Mouse (Mus musculus) CH12.LX (cell line): ENCODE data around the gene Il1rn. TPM values are rescaled to one million over a fixed set of nuclear protein-coding genes. Genes with fewer than 3 reads are reported as not detected.
A peak's percentile ranks its signal among the peaks of the same experiment; 100 is the strongest.

Experiments used
- DNase-seq: peaks from one replicate; pipeline ENCODE4 v3.0.0-alpha.2; 2013; ENCODE audit errors: extremely low read depth
- H3K27ac ChIP-seq: 2 replicates; pipeline ENCODE4 v1.5.1; 2012; ENCODE audit warnings: low read depth, mild to moderate bottlenecking, control low read depth, moderate library complexity; ENCODE audit not compliant: insufficient read depth
- H3K27me3 ChIP-seq: replicated peaks from 2 replicates; pipeline ENCODE3; 2012; ENCODE audit warnings: inconsistent platforms
- H3K36me3 ChIP-seq, 2 experiments: replicated peaks in 1 of 2; 2 replicates each; pipeline versions ENCODE3 to v1.6.1; 2012; ENCODE audit warnings: inconsistent platforms in 1 of 2, low read length in 1 of 2, mild to moderate bottlenecking in 1 of 2, mixed read lengths in 1 of 2, moderate library complexity in 1 of 2; ENCODE audit not compliant: control insufficient read depth in 1 of 2, insufficient read depth in 1 of 2
- H3K4me1 ChIP-seq, 2 experiments: 2 replicates each; pipeline ENCODE4 v1.6.1; 2012; ENCODE audit warnings: inconsistent platforms in 1 of 2, moderate library complexity in 1 of 2; ENCODE audit not compliant: insufficient read depth in 2 of 2, control insufficient read depth in 1 of 2
- H3K4me2 ChIP-seq: 2 replicates; pipeline ENCODE4 v1.6.1; 2012; ENCODE audit warnings: low read depth, mild to moderate bottlenecking, control low read depth; ENCODE audit not compliant: poor library complexity, insufficient read depth, severe bottlenecking
- H3K4me3 ChIP-seq, 3 experiments: fragments of 150-350 bp in 1 of 3; sonication (generic) in 1 of 3; replicated peaks in 1 of 3; 2 replicates each; pipeline versions ENCODE3 to v1.5.1; 2011 to 2012; ENCODE audit warnings: low read depth in 2 of 3, low read length in 2 of 3, mild to moderate bottlenecking in 2 of 3, moderate library complexity in 2 of 3, control low read depth in 1 of 3, improper control_type of control experiment in 1 of 3, inconsistent platforms in 1 of 3, mixed read lengths in 1 of 3; ENCODE audit not compliant: poor library complexity in 1 of 3
- H3K79me2 ChIP-seq: replicated peaks from 2 replicates; pipeline ENCODE4 v1.6.1; 2012; ENCODE audit warnings: mild to moderate bottlenecking, moderate library complexity; ENCODE audit not compliant: control insufficient read depth, poor library complexity, insufficient read depth, severe bottlenecking; ENCODE audit errors: extremely low read depth
- H3K9ac ChIP-seq: 2 replicates; pipeline ENCODE4 v1.6.1; 2012; ENCODE audit warnings: low read depth, mild to moderate bottlenecking, control low read depth, moderate library complexity; ENCODE audit not compliant: insufficient read depth
- H3K9me3 ChIP-seq: replicated peaks from 2 replicates; pipeline ENCODE3; 2012; ENCODE audit warnings: low read length, inconsistent platforms, mixed read lengths
- CTCF ChIP-seq, 2 experiments: IDR thresholded peaks in 1 of 2; conservative IDR thresholded peaks in 1 of 2; 2 replicates each; pipeline ENCODE4 v1.5.1; 2011 to 2012; ENCODE audit warnings: low read depth in 2 of 2, low read length in 2 of 2, improper control_type of control experiment in 1 of 2, inconsistent platforms in 1 of 2, mild to moderate bottlenecking in 1 of 2, moderate library complexity in 1 of 2
- E2F4 ChIP-seq: IDR thresholded peaks from 2 replicates; pipeline ENCODE4 v1.6.1; 2011; ENCODE audit warnings: low read depth, low read length, improper control_type of control experiment; ENCODE audit not compliant: insufficient replicate concordance
- MAX ChIP-seq: IDR thresholded peaks from 2 replicates; pipeline ENCODE4 v1.6.1; 2011; ENCODE audit warnings: low read length, improper control_type of control experiment
- MYC ChIP-seq: IDR thresholded peaks from 2 replicates; pipeline ENCODE4 v1.6.1; 2011; ENCODE audit warnings: low read depth, mild to moderate bottlenecking, improper control_type of control experiment, low read length
- POLR2AphosphoS2 ChIP-seq: IDR thresholded peaks from 2 replicates; pipeline ENCODE4 v1.6.1; 2011; ENCODE audit warnings: low read depth, low read length, improper control_type of control experiment
- USF1 ChIP-seq: IDR thresholded peaks from 2 replicates; pipeline ENCODE4 v1.6.1; 2014; ENCODE audit warnings: low read depth, mild to moderate bottlenecking, inconsistent platforms, low read length, improper control_type of control experiment
- dilution Hi-C: fragments of 300-500 bp; cut with MboI; formaldehyde crosslinking; loops from 2 replicates; pipeline ENCODE4 v1.14.3; 2020; ENCODE audit warnings: low sequenced_read_pairs; ENCODE audit not compliant: extremely low pct_unique_long_range_greater_than_20kb, extremely low pct_ligation_motif_present
- in situ Hi-C: fragments of 300-500 bp; cut with MboI; formaldehyde crosslinking; loops from 3 replicates; pipeline ENCODE4 v1.14.3; 2019; ENCODE audit warnings: low sequenced_read_pairs, low pct_ligation_motif_present, low pct_unique_long_range_greater_than_20kb, mixed read lengths
- polyA plus RNA-seq: library from polyadenylated mRNA; unstranded; fragments of >175 nt; gene quantifications from 2 replicates; pipeline ENCODE4 v1.2.1, GENCODE M21; 2012; ENCODE audit warnings: low read depth; ENCODE audit not compliant: insufficient read length
- total RNA-seq, 2 experiments: library from RNA; depleted of rRNA; stranded (reverse); fragments of 300-350 nt in 1 of 2; fragments of >200 nt in 1 of 2; gene quantifications; 2 replicates each; pipeline ENCODE4 v1.2.3; 2012 to 2014

Gene Il1rn
- total and polyA plus RNA-seq, 3 experiments = 0.37 to 0.98 (median 0.71) TPM

- H3K4me2 ChIP-seq = no peak overlapping the region
- in situ Hi-C loops = no loop called here
- dilution Hi-C loops = no loop called here
- no peak overlapping the region for H3K27ac ChIP-seq
- no peaks in the 10 kb centered on the region for H3K9me3 ChIP-seq
- no peaks in the 10 kb centered on the region for H3K27me3 ChIP-seq
- peaks cover 71 to 97% of the 10 kb centered on the region in 2 experiments for H3K36me3 ChIP-seq
- DNase-seq = no peak
- H3K4me3 ChIP-seq = no peak overlapping the region
- peaks cover 3 to 53% of the 10 kb centered on the region in 2 experiments; a peak in 3 of 4 replicates for H3K4me1 ChIP-seq
- no peak overlapping the region for H3K9ac ChIP-seq
- TF ChIP-seq CTCF (conservative IDR thresholded peaks at IDR 0.05 in 1 of 2, IDR thresholded peaks at IDR 0.05 in 1 of 2; ENCODE audit: low read depth in 2 of 2, low read length in 2 of 2) = no peak
- TF ChIP-seq E2F4 = no peak
- TF ChIP-seq USF1 = no peak
- peaks cover 64% of the 10 kb centered on the region for H3K79me2 ChIP-seq
Measured at GRCm38 (mm10) chr2:24393251-24393650, 56.6 kb downstream of the Il1rn start.

- Histone ChIP-seq H3K79me2 (peaks cover 27% of the 10 kb centered on the region), H3K4me2 (no peak overlapping the region), H3K27ac (no peak overlapping the region), H3K9me3 (no peaks in the 10 kb centered on the region), H3K27me3 (no peaks in the 10 kb centered on the region), H3K9ac (no peak overlapping the region), H3K4me3 (no peak overlapping the region), H3K36me3 (peaks cover 88 to 97% of the 10 kb centered on the region in 2 experiments), H3K4me1 (peaks cover 0 to 15% of the 10 kb centered on the region in 2 experiments; a peak in 2 of 4 replicates)
- no peak for DNase-seq
- TF ChIP-seq CTCF (conservative IDR thresholded peaks at IDR 0.05 in 1 of 2, IDR thresholded peaks at IDR 0.05 in 1 of 2; ENCODE audit: low read depth in 2 of 2, low read length in 2 of 2) (peak in 1 of 2 experiments; percentile 34; a peak in 1 of 4 replicates), MAX (no peak)
- dilution Hi-C loops (no loop called here), in situ Hi-C loops (no loop called here)
Measured at GRCm38 (mm10) chr2:24397115-24397514, 60.5 kb downstream of the Il1rn start.

GRCm38 (mm10) chr2:24400711-24401110 is 64.1 kb downstream of the Il1rn start:
- no peak overlapping the region for H3K4me2 ChIP-seq
- no peaks in the 10 kb centered on the region for H3K27me3 ChIP-seq
- H3K9ac ChIP-seq = no peak overlapping the region
- no peak overlapping the region for H3K27ac ChIP-seq
- dilution Hi-C loops = no loop called here
- H3K79me2 ChIP-seq = no peaks in the 10 kb centered on the region; the same call in 1 of the 2 replicates
- H3K9me3 ChIP-seq = no peaks in the 10 kb centered on the region
- peaks cover 90 to 98% of the 10 kb centered on the region in 2 experiments for H3K36me3 ChIP-seq
- H3K4me1 ChIP-seq = no peaks in the 10 kb centered on the region
- in situ Hi-C loops = loop anchor here (10.0 to 25.0 kb wide), 2 partner anchors 164 to 362 kb away; partner anchors contain the start of gene Cacna1b
- TF ChIP-seq MYC = no peak
- TF ChIP-seq POLR2AphosphoS2 = 0 out of 2 replicates have a peak, but pooled peaks have one; percentile 26
- DNase-seq = no peak
- H3K4me3 ChIP-seq = no peak overlapping the region

Other genes starting within 250 kb of the Il1rn start
- not detected in 2 replicates for gene Tbpl2, start 240.3 kb upstream of the Il1rn start, total RNA-seq (2012; rRNA removed)
- gene Tbpl2, start 240.3 kb upstream of the Il1rn start, total RNA-seq (2014; rRNA removed) = not detected in 2 replicates
- not detected in 2 replicates for gene Tbpl2, start 240.3 kb upstream of the Il1rn start, polyA plus RNA-seq
- gene Il1f8, start 183.7 kb upstream of the Il1rn start, total RNA-seq (2012; rRNA removed) = not detected in 2 replicates
- 0.26 TPM in 1 of 2 replicates, not detected in the other for gene Il1f8, start 183.7 kb upstream of the Il1rn start, total RNA-seq (2014; rRNA removed)
- not detected in 2 replicates for gene Il1f8, start 183.7 kb upstream of the Il1rn start, polyA plus RNA-seq
- not detected in 2 replicates for gene Il1f9, start 150.4 kb upstream of the Il1rn start, total RNA-seq (2012; rRNA removed)
- not detected in 2 replicates for gene Il1f9, start 150.4 kb upstream of the Il1rn start, total RNA-seq (2014; rRNA removed)
- not detected in 2 replicates for gene Il1f9, start 150.4 kb upstream of the Il1rn start, polyA plus RNA-seq
- 0.17 and 0.25 TPM in 2 replicates for gene Il1f6, start 121.4 kb upstream of the Il1rn start, total RNA-seq (2012; rRNA removed)
- 0.52 TPM in 1 of 2 replicates, not detected in the other for gene Il1f6, start 121.4 kb upstream of the Il1rn start, total RNA-seq (2014; rRNA removed)
- gene Il1f6, start 121.4 kb upstream of the Il1rn start, polyA plus RNA-seq = not detected in 2 replicates
- gene Il1f5, start 59.9 kb upstream of the Il1rn start, total RNA-seq (2012; rRNA removed) = not detected in 2 replicates
- not detected in 2 replicates for gene Il1f5, start 59.9 kb upstream of the Il1rn start, total RNA-seq (2014; rRNA removed)
- not detected in 2 replicates for gene Il1f5, start 59.9 kb upstream of the Il1rn start, polyA plus RNA-seq
- gene Il1f10, start 45.7 kb upstream of the Il1rn start, total RNA-seq (2012; rRNA removed) = not detected in 2 replicates
- gene Il1f10, start 45.7 kb upstream of the Il1rn start, total RNA-seq (2014; rRNA removed) = not detected in 2 replicates
- gene Il1f10, start 45.7 kb upstream of the Il1rn start, polyA plus RNA-seq = not detected in 2 replicates
- 55.0 and 60.4 TPM in 2 replicates for gene Psd4, start 30.7 kb downstream of the Il1rn start, total RNA-seq (2012; rRNA removed)
- 53.0 and 54.8 TPM in 2 replicates for gene Psd4, start 30.7 kb downstream of the Il1rn start, total RNA-seq (2014; rRNA removed)
- 62.6 and 66.8 TPM in 2 replicates for gene Psd4, start 30.7 kb downstream of the Il1rn start, polyA plus RNA-seq
- gene Pax8, start 138.7 kb downstream of the Il1rn start, total RNA-seq (2012; rRNA removed) = 0.17 and 0.21 TPM in 2 replicates
- not detected in 2 replicates for gene Pax8, start 138.7 kb downstream of the Il1rn start, total RNA-seq (2014; rRNA removed)
- gene Pax8, start 138.7 kb downstream of the Il1rn start, polyA plus RNA-seq = 0.29 and 0.60 TPM in 2 replicates